Mouse (Mus musculus) lung, postnatal 4 days (tissue): ENCODE measurements around the gene Olfr1109.

Experiments
- DNase-seq, 2 experiments: peaks; one replicate each; pipeline ENCODE4 v3.0.0; 2021

The Olfr1109 gene

GRCm38 (mm10) chr2:87095908-87096307 is at the start of gene Olfr1109:
Olfr1109 (minus strand) TSS chr2:87096008.
- DNase-seq, result no peak

GRCm38 (mm10) chr2:87140200-87140599 is 44.4 kb upstream of the Olfr1109 start, which contains the start of gene Olfr1110:
Olfr1110 (minus strand) TSS chr2:87140300.
- DNase-seq, result no peak

GRCm38 (mm10) chr2:87114467-87114866 is 18.7 kb upstream of the Olfr1109 start, which contains the start of gene Olfr259:
Olfr259 (minus strand) TSS chr2:87114567.
- no peak for DNase-seq

- no peak for DNase-seq
Measured at GRCm38 (mm10) chr2:87075717-87076116, 20.1 kb downstream of the Olfr1109 start, which contains the start of gene Olfr1107. Olfr1107 (minus strand) TSS chr2:87075817.

GRCm38 (mm10) chr2:87052173-87052572 is 43.6 kb downstream of the Olfr1109 start, which contains the start of gene Olfr1106:
Olfr1106 (minus strand) TSS chr2:87052273.
- DNase-seq, result no peak
